Mouse (Mus musculus) right cerebral cortex, adult 18-20 months (tissue): Measurements from ENCODE around the gene Magi3.

Experiments used
- DNase-seq: peaks from one replicate; pipeline ENCODE4 v3.0.0; 2022; ENCODE audit warnings: mixed read lengths

Gene Magi3

DNA sequence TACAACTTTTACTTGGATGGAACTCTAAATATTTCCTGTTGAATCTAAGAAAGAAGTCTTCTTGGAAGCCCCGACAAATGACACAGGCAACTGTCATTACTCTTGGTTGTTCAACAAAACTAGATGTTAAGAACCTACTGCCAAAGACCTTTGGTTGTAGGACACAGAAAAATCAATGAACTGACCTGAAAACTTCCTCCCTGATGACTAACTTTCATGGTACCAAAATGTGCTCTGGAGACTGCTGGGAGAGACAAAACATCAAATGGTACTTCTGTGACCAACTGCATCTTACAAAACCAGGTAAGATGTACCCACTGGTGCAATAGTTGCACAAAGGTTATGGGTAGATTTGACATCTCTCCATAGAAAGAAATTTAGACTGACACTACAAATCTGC, 30.9 kb downstream of the Magi3 start:
- DNase-seq: no peak

DNA sequence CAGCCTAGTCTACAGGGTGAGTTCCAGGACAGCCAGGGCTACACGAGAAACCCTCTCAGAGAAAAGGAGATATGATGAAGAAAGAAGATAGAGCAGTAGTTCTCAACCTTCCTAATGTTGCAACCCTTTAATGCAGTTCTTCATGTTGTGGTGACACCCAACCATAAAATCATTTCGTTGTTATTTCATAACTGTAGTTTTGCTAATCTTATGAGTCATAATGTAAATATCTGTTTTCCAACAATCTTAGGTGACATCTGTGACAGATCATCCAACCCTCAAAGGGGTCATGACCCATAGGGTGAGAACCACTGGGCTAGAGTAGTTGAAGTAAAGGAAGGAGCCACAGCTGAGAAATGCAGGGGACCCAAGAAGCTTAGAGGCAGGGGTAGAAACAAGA, 35.9 kb downstream of the Magi3 start:
- no peak for DNase-seq

DNA sequence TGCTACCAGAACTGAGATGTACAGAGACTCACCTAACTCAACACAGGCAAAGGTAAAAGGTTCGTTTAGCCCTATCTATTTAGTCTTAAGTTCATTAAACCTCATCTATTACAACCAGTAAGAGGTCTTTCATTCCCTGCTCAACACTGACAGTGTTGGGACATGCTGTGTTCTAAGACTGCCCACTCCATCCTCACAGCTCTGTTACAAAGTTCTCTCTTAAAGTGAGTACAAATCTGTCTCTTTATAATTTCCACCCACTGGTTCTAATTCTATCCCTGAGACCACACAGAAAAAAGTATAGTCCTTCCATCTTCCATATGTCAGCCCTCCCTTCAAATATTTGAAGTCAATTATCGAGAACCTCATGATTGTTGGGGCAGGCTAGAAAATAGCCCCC, 36.5 kb downstream of the Magi3 start:
- peak; percentile 16 for DNase-seq

DNA sequence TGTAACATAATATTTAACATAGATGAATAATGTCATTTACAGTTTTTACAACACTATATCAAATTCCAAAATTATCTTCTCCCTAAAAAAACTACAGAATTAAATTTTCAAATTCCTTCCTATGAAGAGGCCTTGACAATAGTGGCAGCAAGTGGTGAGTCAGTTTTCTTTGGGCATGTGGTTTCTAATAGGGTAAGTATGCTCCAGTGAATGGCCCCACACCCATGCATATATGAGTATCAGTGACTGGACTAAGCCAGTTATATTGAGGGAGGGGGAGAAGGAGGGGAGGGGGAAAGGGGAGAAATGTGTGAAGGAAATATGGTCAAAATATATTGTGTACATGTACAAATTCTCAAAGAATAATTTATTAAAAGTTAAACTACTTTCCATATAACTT, 37.5 kb downstream of the Magi3 start:
- DNase-seq: no peak

DNA sequence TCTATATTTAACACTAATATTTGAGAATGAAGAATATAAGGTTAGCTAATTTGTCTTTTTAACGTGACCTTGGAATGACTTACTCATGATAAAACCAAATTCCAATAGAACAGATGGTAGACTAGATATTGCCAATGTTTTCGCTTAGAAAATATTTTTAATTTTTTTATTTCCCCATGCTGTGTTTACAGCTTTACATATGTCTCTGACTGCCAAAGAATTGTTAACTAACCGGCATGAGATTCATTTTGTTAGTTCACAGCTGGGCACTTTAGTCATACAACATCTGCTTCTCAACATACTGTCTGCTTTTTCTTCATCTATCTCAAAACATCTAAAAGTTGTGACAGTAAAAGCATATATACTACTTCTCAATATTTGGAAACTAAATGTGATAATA, 58.8 kb downstream of the Magi3 start:
- DNase-seq: no peak

DNA sequence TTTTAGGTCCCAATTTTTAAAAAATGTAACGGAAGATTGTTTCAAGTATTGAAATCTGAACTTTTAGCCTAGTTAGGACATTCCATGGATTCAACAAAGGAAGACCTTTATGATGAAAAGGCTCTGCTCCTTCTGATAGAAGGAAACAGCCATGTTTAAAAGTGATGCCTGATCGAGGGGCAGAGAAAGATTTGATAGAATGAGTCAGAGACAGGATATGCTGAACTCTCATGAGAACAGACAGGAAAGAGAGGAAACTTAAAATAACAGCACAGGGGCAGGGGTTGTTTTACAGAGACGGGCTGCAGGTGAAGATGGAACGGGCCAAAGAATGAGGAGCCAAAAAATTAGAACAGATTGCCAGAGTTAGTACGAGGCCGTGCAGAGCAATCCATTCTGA, 59.6 kb downstream of the Magi3 start:
- DNase-seq: no peak

DNA sequence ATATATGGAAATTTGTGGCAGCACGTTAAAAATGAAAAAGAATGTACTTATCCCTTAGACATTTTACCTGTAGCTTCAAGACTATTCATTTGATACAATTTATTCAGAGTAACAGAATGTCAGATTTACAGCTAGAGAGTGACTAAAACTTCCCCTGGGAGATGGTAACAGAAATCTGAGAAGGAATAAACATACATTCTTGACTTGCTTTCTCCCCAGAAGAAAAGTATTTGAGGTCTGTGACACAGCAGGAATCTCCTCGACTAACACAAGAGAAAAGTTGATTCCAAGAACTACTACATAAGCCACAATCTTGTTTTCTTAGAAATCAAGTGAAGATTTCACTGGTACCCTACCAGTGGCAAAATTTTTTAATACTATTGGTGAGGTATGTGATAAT, 70.0 kb downstream of the Magi3 start:
- DNase-seq: no peak

- no peak for DNase-seq
Observed at GRCm38 (mm10) chr3:104142376-104142775, 77.8 kb downstream of the Magi3 start.

GRCm38 (mm10) chr3:104138953-104139450, 81.2 kb downstream of the Magi3 start:
- DNase-seq: no peak

- DNase-seq: no peak
Observed at GRCm38 (mm10) chr3:104125628-104126027, 94.5 kb downstream of the Magi3 start.

GRCm38 (mm10) chr3:104123846-104124245, 96.3 kb downstream of the Magi3 start:
- peak; percentile 31 for DNase-seq

GRCm38 (mm10) chr3:104109478-104109877, 110.7 kb downstream of the Magi3 start:
- DNase-seq: no peak

- no peak for DNase-seq
Observed at GRCm38 (mm10) chr3:104104942-104105341, 115.2 kb downstream of the Magi3 start.

- DNase-seq: no peak
Observed at GRCm38 (mm10) chr3:104101721-104102120, 118.5 kb downstream of the Magi3 start.

- DNase-seq: no peak
Observed at GRCm38 (mm10) chr3:104101249-104101648, 118.9 kb downstream of the Magi3 start.

GRCm38 (mm10) chr3:104095936-104096335, 124.2 kb downstream of the Magi3 start:
- DNase-seq: no peak

DNA sequence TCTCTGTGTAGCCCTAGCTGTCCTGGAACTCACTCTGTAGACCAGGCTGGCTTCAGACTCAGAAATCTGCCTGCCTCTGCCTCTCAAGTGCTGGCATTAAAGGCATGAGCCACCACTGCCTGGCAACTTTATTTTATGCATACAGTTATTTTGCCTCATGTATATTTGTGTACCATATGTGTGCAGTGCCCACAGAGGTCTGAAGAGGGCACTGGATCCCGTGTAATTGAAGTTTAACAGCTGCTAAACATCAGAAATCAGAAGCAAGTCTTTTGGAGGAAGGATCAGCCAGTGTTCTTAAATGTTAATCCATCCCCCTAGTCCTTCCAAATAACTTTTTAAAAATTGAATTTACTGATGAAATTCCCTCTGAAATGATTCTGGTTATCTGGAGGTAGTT, 125.5 kb downstream of the Magi3 start:
- no peak for DNase-seq

DNA sequence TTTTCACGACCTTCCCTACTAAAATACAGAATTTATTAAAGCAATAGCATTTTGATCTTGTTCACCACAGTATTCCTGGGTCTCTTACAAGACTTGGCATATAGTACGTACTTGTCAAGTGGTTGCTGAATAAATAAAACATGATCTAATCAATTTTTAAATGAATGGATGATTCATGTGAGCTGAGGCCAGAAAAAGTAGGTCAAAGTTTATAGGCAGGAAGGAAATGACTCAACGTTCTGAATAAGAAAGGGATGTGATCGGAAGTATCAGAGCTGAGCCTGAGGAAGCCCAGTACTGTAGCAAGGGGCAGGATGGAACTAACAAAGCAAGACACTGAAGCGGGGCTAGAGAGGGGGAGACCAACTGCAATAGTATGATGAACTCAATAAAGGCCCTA, 127.4 kb downstream of the Magi3 start:
- no peak for DNase-seq

DNA sequence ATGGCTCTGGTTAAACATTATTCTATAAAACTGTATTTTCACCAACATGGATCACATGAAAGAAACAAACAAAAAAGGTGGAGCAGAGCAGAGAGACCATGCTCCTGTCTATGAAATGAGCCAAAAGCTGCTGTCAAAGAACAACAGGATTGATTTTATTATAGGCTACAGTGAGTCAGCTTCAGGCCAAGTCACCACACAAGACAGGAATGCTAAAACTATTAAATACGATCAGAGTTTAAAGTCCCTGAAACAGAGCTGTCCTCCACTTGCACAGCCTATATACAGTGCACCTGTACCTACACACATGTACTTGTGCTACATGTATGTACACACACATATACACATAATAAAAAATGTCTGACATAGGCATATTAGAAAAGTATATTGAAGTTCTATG, 138.1 kb downstream of the Magi3 start:
- no peak for DNase-seq

DNA sequence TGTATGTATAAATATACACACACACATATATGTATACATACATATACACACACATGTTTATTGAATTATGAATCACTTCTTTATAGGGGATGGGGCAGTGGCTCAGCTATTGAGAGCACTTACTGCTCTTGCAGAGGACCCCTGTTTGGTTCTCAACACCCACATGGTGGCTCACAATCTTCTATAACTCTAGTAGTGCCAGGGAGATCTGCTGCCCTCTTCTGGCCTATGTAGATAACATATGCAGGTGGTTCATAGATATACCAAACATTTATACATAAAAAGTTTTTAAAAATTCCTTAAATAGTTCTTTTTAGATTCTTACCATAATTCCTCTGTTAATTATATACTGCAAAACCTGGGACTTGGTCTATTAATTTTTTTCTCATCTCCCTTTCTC, 141.4 kb downstream of the Magi3 start:
- no peak for DNase-seq

- no peak for DNase-seq
Observed at GRCm38 (mm10) chr3:104069395-104069794, 150.8 kb downstream of the Magi3 start.

DNA sequence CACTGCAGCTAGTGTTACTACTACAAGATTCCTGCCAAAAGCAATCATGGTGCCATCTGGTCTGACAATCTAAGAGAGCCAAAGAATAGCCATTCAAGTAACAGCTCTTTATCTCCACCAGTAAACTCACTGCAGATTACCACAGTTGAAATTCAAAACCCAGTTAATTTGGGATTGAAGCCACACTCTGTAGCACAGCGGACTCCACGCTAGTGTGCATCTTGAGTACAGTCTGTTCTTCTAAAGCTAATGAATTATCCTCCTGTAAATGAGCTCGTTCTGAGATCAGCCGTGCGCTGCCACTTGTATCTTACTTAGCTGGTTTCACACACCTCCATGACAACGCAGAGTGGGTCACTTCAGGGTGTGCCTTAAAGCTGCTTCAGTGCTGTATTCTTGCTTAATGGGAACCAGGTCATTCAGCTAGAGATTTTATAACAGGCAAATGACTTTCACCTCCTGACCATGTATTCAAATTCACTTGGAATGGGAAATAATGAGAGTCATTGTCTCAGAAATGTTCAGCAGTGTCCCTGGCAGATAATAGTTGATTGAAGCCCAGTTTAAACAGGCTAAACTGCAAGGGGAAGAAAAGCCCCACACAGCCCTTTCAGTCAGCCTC, 161.1 kb downstream of the Magi3 start:
- DNase-seq: peak; percentile 64

DNA sequence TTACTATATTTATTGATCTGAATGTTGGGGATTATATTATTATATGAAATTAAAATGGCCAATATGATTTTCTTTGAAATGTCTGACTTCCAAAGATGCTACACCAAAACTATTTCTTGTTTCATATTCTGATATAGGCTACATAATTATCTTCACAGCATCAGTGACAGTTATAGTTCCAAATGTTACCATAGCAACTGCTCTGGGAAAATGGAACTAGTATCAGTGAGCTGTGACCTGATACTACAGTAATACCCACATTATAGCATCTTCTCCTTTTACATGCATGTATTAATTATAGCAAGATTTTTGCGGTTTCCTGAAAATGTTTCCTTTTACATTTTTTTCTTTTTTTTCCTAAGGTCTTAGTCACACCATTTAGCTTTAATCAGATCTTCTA, 187.4 kb downstream of the Magi3 start:
- DNase-seq: no peak

- no peak for DNase-seq
Observed at GRCm38 (mm10) chr3:104032086-104032485, 188.1 kb downstream of the Magi3 start.

- no peak for DNase-seq
Observed at GRCm38 (mm10) chr3:104026938-104027337, 193.2 kb downstream of the Magi3 start.
